Mouse (Mus musculus): ENCODE measurements around the gene Acad10.

DNA sequence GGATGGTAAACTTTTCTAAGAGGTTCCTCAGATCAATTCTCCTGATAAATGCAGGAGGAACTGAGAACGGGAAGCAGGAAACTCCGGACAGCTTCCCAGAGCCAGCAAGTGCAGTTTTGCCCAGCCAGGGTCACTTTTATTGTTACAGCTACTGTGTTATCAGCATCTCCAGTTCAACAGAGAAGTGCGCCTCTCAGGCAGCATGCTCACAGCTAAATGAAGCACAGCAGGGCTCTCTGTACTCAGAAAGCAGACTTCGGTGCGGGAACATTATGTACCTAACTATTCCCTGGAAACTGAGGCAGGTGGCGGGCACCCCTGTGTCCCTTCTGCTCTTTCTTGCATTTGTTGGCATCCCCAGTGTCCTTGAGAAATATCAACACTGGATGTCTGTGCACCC lies 64.1 kb downstream of the Acad10 start:
- TF ChIP-seq MYC (IDR thresholded peaks at IDR 0.05; ENCODE audit: low read depth, low read length) (no peak), ZNF384 (IDR thresholded peaks at IDR 0.05; ENCODE audit: low read depth, low read length) (no peak), POLR2A (IDR thresholded peaks at IDR 0.05; ENCODE audit: low read depth, low read length) (no peak), CTCF (conservative IDR thresholded peaks at IDR 0.05 in 1 of 2, IDR thresholded peaks at IDR 0.05 in 1 of 2; ENCODE audit: low read depth in 2 of 2, low read length in 2 of 2) (no peak)

Measured in CH12.LX (cell line).